Mouse (Mus musculus): Measurements from ENCODE around the gene Dse. TPM values are rescaled to one million over a fixed set of nuclear protein-coding genes. Genes with fewer than 3 reads are reported as not detected.

The Dse gene
- polyA plus RNA-seq, 1 experiment from 2014 or later: 7.9 TPM

GRCm38 (mm10) chr10:34127392-34128378 lies 79.8 kb downstream of the Dse start, which contains the start of gene Calhm6:
Gene Calhm6 (minus strand): TSS chr10:34127984.
- Histone ChIP-seq H3K9me3 (replicated peaks) (no peaks in the 10 kb centered on the region), H3K36me3 (no peaks in the 10 kb centered on the region), H3K4me2 (peak within 1 kb of the TSS; percentile 80), H3K27ac (replicated peaks) (no peak within 1 kb of the TSS), H3K4me1 (peaks cover 9% of the 10 kb centered on the region; the same call in 1 of the 2 replicates), H3K4me3 (replicated peaks) (peak within 1 kb of the TSS; percentile 52), H3K27me3 (replicated peaks) (no peaks in the 10 kb centered on the region), H3K9ac (replicated peaks) (peak within 1 kb of the TSS; percentile 54)
- ATAC-seq (ENCODE audit: low FRiP score): peak; percentile 91
- 14% methylated on average over 44 of the region's 44 CpGs for WGBS

DNA sequence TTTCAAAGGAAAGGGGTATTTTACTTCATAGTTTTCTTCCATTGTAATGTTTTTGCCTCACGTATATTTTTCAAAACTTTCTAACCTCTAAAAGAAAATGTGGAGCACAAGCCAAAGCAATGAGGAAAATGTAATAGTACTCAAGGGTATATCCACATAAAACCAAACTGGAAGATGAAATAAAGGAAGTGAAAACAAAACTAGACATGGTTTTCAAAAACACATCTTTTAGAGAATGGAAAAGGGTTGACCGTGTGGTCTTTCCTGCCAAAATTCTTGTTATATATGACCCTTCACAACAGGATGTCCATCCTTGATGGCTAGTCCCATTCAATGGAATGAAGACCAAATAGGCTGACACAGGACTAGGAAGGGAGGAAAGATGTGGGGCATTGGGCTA lies 89.1 kb downstream of the Dse start:
- Histone ChIP-seq H3K27me3 (replicated peaks) (no peaks in the 10 kb centered on the region), H3K36me3 (no peaks in the 10 kb centered on the region), H3K4me1 (no peaks in the 10 kb centered on the region), H3K4me3 (replicated peaks) (no peak overlapping the region), H3K9ac (replicated peaks) (no peak overlapping the region), H3K9me3 (replicated peaks) (no peaks in the 10 kb centered on the region), H3K27ac (replicated peaks) (no peak overlapping the region), H3K4me2 (no peak overlapping the region)
- ATAC-seq (ENCODE audit: low FRiP score): no peak
- 90% methylated on average over 2 of the region's 2 CpGs for WGBS

DNA sequence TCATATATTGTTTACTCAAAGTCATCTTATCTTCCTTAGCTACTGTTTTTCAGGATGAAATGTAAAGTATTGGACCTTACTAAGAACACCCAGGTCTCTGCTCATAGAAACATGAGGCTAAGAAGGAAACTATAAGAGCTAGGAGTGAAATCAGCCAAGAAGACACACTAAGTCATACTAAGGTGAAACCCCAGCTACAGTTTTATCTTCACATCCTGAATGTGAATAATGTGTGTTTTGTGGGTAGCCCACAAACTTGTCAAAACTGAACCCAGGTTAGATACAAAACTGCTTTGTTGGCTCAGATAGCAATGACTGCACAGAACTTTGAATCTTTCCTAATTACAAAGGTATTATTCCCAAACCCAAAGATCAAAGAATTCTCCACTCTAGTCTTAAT lies 89.7 kb downstream of the Dse start:
- no peak for ATAC-seq (ENCODE audit: low FRiP score)
- no peak overlapping the region for H3K4me2 ChIP-seq
- H3K27ac ChIP-seq (replicated peaks): no peak overlapping the region
- H3K9ac ChIP-seq (replicated peaks): no peak overlapping the region
- H3K36me3 ChIP-seq: no peaks in the 10 kb centered on the region
- no peaks in the 10 kb centered on the region for H3K4me1 ChIP-seq
- no peaks in the 10 kb centered on the region for H3K9me3 ChIP-seq (replicated peaks)
- no peak overlapping the region for H3K4me3 ChIP-seq (replicated peaks)
- no peaks in the 10 kb centered on the region for H3K27me3 ChIP-seq (replicated peaks)

DNA sequence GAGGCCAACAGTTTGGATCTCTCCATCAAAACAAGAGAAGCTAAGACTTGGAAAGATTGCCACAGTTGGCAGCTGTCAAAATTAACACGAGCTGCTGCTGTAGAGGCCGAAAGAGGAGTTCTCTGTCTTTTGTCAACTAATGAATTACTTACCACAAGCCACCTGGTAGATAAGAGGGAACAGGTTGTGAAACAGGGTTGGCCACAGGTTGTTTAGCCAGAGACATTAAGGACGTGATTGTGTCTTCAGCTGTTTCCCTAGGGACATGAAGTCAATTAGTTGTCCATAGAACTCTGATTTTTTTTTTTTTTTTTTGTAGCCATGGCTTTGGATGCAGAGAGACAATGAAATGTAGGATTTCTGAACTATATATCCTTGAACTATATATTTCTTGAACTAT lies 90.4 kb downstream of the Dse start:
- WGBS: 64% methylated on average over 3 of the region's 3 CpGs
- H3K9me3 ChIP-seq (replicated peaks): no peaks in the 10 kb centered on the region

GRCm38 (mm10) chr10:34111964-34112738 lies 95.4 kb downstream of the Dse start:
- no peak for ATAC-seq (ENCODE audit: low FRiP score)
- no peaks in the 10 kb centered on the region for H3K4me1 ChIP-seq
- no peak overlapping the region for H3K4me3 ChIP-seq (replicated peaks)
- H3K36me3 ChIP-seq: no peaks in the 10 kb centered on the region
- H3K27me3 ChIP-seq (replicated peaks): no peaks in the 10 kb centered on the region
- H3K27ac ChIP-seq (replicated peaks): no peak overlapping the region
- no peak overlapping the region for H3K9ac ChIP-seq (replicated peaks)
- H3K4me2 ChIP-seq: no peak overlapping the region
- no peaks in the 10 kb centered on the region for H3K9me3 ChIP-seq (replicated peaks)
- 80% methylated on average over 4 of the region's 4 CpGs for WGBS

More for the DNA sequence above, 90.4 kb downstream of the Dse start:
- Histone ChIP-seq H3K27ac (replicated peaks) (no peak overlapping the region), H3K4me3 (replicated peaks) (no peak overlapping the region), H3K4me1 (no peaks in the 10 kb centered on the region), H3K9ac (replicated peaks) (no peak overlapping the region), H3K4me2 (no peak overlapping the region), H3K27me3 (replicated peaks) (no peaks in the 10 kb centered on the region), H3K36me3 (no peaks in the 10 kb centered on the region)
- ATAC-seq (ENCODE audit: low FRiP score): no peak

GRCm38 (mm10) chr10:34110863-34111465 lies 96.6 kb downstream of the Dse start:
- ATAC-seq (ENCODE audit: low FRiP score): no peak

More at GRCm38 (mm10) chr10:34110863-34111465, 96.6 kb downstream of the Dse start:
- Histone ChIP-seq H3K4me1 (no peaks in the 10 kb centered on the region), H3K27ac (replicated peaks) (no peak overlapping the region), H3K27me3 (replicated peaks) (no peaks in the 10 kb centered on the region), H3K9ac (replicated peaks) (no peak overlapping the region), H3K36me3 (no peaks in the 10 kb centered on the region), H3K9me3 (replicated peaks) (no peaks in the 10 kb centered on the region), H3K4me3 (replicated peaks) (no peak overlapping the region), H3K4me2 (no peak overlapping the region)
- WGBS: 91% methylated on average over 13 of the region's 13 CpGs

Other genes starting within 250 kb of the Dse start
- gene Rwdd1, start 188.1 kb downstream of the Dse start, polyA plus RNA-seq (2015; fragmentation: Nextera tagmentation; extraction: Ambion mirVana): 116 and 129 TPM in 2 replicates
- 0.42 and 0.91 TPM in 2 replicates for gene Trappc3l, start 170.1 kb downstream of the Dse start, polyA plus RNA-seq (2015; fragmentation: Nextera tagmentation; extraction: Ambion mirVana)
- not detected in 2 replicates for gene Calhm4, start 163.4 kb downstream of the Dse start, polyA plus RNA-seq (2015; fragmentation: Nextera tagmentation; extraction: Ambion mirVana)
- gene Calhm5, start 111.2 kb downstream of the Dse start, polyA plus RNA-seq (2015; fragmentation: Nextera tagmentation; extraction: Ambion mirVana): 0.92 and 1.1 TPM in 2 replicates
- gene Calhm6, start 79.7 kb downstream of the Dse start, polyA plus RNA-seq (2015; fragmentation: Nextera tagmentation; extraction: Ambion mirVana): 1.1 and 2.1 TPM in 2 replicates
- 139 and 158 TPM in 2 replicates for gene Tspyl1, start 74.5 kb upstream of the Dse start, polyA plus RNA-seq (2015; fragmentation: Nextera tagmentation; extraction: Ambion mirVana)
- gene Tspyl4, start 89.7 kb upstream of the Dse start, polyA plus RNA-seq (2015; fragmentation: Nextera tagmentation; extraction: Ambion mirVana): 348 and 414 TPM in 2 replicates
- 1.7 and 6.0 TPM in 2 replicates for gene Col10a1, start 182.3 kb upstream of the Dse start, polyA plus RNA-seq (2015; fragmentation: Nextera tagmentation; extraction: Ambion mirVana)
- 2.0 and 4.8 TPM in 2 replicates for gene Nt5dc1, start 210.8 kb upstream of the Dse start, polyA plus RNA-seq (2015; fragmentation: Nextera tagmentation; extraction: Ambion mirVana)